Mouse (Mus musculus): ENCODE measurements around the gene Nxpe4. TPM values are rescaled to one million over a fixed set of nuclear protein-coding genes. Genes with fewer than 3 reads are reported as not detected.

Nxpe4 gene
- polyA plus RNA-seq, 1 experiment from 2014 or later, result 7.4 TPM

GRCm38 (mm10) chr9:48182718-48183414, 21.0 kb downstream of the Nxpe4 start:
- Histone ChIP-seq H3K4me1 (replicated peaks; ENCODE audit: control insufficient read depth, insufficient read depth, low read length) (peaks cover 4% of the 10 kb centered on the region; the same call in 1 of the 2 replicates), H3K36me3 (ENCODE audit: control insufficient read depth, insufficient read depth) (no peaks in the 10 kb centered on the region), H3K27ac (ENCODE audit: low read length) (no peak overlapping the region), H3K9me3 (ENCODE audit: control insufficient read depth, low read length) (no peaks in the 10 kb centered on the region), H3K27me3 (replicated peaks; ENCODE audit: control insufficient read depth, insufficient read depth, low read length) (no peaks in the 10 kb centered on the region), H3K4me2 (ENCODE audit: low read length) (no peak overlapping the region), H3K9ac (replicated peaks; ENCODE audit: low read depth, low read length) (no peak overlapping the region), H3K4me3 (replicated peaks; ENCODE audit: low read length) (no peak overlapping the region)
- no peak for ATAC-seq
- WGBS, result 7% methylated on average over 7 of the region's 7 CpGs

GRCm38 (mm10) chr9:48184319-48184718, 22.5 kb downstream of the Nxpe4 start:
- H3K27ac ChIP-seq (ENCODE audit: low read length), result no peak overlapping the region
- 68% methylated on average over 7 of the region's 7 CpGs for WGBS

GRCm38 (mm10) chr9:48188854-48189253, 27.0 kb downstream of the Nxpe4 start:
- Histone ChIP-seq H3K36me3 (ENCODE audit: control insufficient read depth, insufficient read depth) (no peaks in the 10 kb centered on the region), H3K4me1 (replicated peaks; ENCODE audit: control insufficient read depth, insufficient read depth, low read length) (peaks cover 2% of the 10 kb centered on the region; the same call in 1 of the 2 replicates), H3K4me3 (replicated peaks; ENCODE audit: low read length) (no peak overlapping the region), H3K27ac (ENCODE audit: low read length) (no peak overlapping the region), H3K4me2 (ENCODE audit: low read length) (no peak overlapping the region), H3K9ac (replicated peaks; ENCODE audit: low read depth, low read length) (no peak overlapping the region), H3K27me3 (replicated peaks; ENCODE audit: control insufficient read depth, insufficient read depth, low read length) (no peaks in the 10 kb centered on the region), H3K9me3 (ENCODE audit: control insufficient read depth, low read length) (no peaks in the 10 kb centered on the region)
- WGBS, result 93% methylated on average over 6 of the region's 6 CpGs
- no peak for ATAC-seq

More at GRCm38 (mm10) chr9:48184319-48184718, 22.5 kb downstream of the Nxpe4 start:
- ATAC-seq, result no peak
- Histone ChIP-seq H3K4me3 (replicated peaks; ENCODE audit: low read length) (no peak overlapping the region), H3K4me2 (ENCODE audit: low read length) (no peak overlapping the region), H3K27me3 (replicated peaks; ENCODE audit: control insufficient read depth, insufficient read depth, low read length) (no peaks in the 10 kb centered on the region), H3K36me3 (ENCODE audit: control insufficient read depth, insufficient read depth) (no peaks in the 10 kb centered on the region), H3K4me1 (replicated peaks; ENCODE audit: control insufficient read depth, insufficient read depth, low read length) (peaks cover 4% of the 10 kb centered on the region; the same call in 1 of the 2 replicates), H3K9me3 (ENCODE audit: control insufficient read depth, low read length) (no peaks in the 10 kb centered on the region), H3K9ac (replicated peaks; ENCODE audit: low read depth, low read length) (no peak overlapping the region)

- H3K27ac ChIP-seq (ENCODE audit: low read length), result peak overlapping the region; percentile 53
- no peak overlapping the region for H3K4me3 ChIP-seq (replicated peaks; ENCODE audit: low read length)
- peaks cover 12% of the 10 kb centered on the region for H3K4me1 ChIP-seq (replicated peaks; ENCODE audit: control insufficient read depth, insufficient read depth, low read length)
- no peak for ATAC-seq
- no peaks in the 10 kb centered on the region for H3K9me3 ChIP-seq (ENCODE audit: control insufficient read depth, low read length)
- H3K36me3 ChIP-seq (ENCODE audit: control insufficient read depth, insufficient read depth), result no peaks in the 10 kb centered on the region
- H3K27me3 ChIP-seq (replicated peaks; ENCODE audit: control insufficient read depth, insufficient read depth, low read length), result no peaks in the 10 kb centered on the region
- H3K9ac ChIP-seq (replicated peaks; ENCODE audit: low read depth, low read length), result no peak overlapping the region
- WGBS, result 6% methylated on average over 12 of the region's 12 CpGs
- no peak overlapping the region for H3K4me2 ChIP-seq (ENCODE audit: low read length)
These were observed 35.6 kb downstream of the Nxpe4 start for GRCm38 (mm10) chr9:48197458-48197884.

- WGBS, result 94% methylated on average over 6 of the region's 6 CpGs
- H3K4me3 ChIP-seq (replicated peaks; ENCODE audit: low read length), result no peak overlapping the region
- ATAC-seq, result no peak
These were observed 49.1 kb downstream of the Nxpe4 start for GRCm38 (mm10) chr9:48210970-48211369.

GRCm38 (mm10) chr9:48211912-48212311, 50.1 kb downstream of the Nxpe4 start:
- Histone ChIP-seq H3K27me3 (replicated peaks; ENCODE audit: control insufficient read depth, insufficient read depth, low read length) (no peaks in the 10 kb centered on the region), H3K4me3 (replicated peaks; ENCODE audit: low read length) (no peak overlapping the region), H3K4me1 (replicated peaks; ENCODE audit: control insufficient read depth, insufficient read depth, low read length) (peaks cover 25% of the 10 kb centered on the region), H3K9ac (replicated peaks; ENCODE audit: low read depth, low read length) (no peak overlapping the region), H3K36me3 (ENCODE audit: control insufficient read depth, insufficient read depth) (no peaks in the 10 kb centered on the region), H3K27ac (ENCODE audit: low read length) (no peak overlapping the region), H3K9me3 (ENCODE audit: control insufficient read depth, low read length) (no peaks in the 10 kb centered on the region), H3K4me2 (ENCODE audit: low read length) (no peak overlapping the region)
- 93% methylated on average over 5 of the region's 5 CpGs for WGBS
- no peak for ATAC-seq

More at GRCm38 (mm10) chr9:48210970-48211369, 49.1 kb downstream of the Nxpe4 start:
- no peak overlapping the region for H3K9ac ChIP-seq (replicated peaks; ENCODE audit: low read depth, low read length)
- H3K4me2 ChIP-seq (ENCODE audit: low read length), result no peak overlapping the region
- H3K9me3 ChIP-seq (ENCODE audit: control insufficient read depth, low read length), result no peaks in the 10 kb centered on the region
- H3K36me3 ChIP-seq (ENCODE audit: control insufficient read depth, insufficient read depth), result no peaks in the 10 kb centered on the region
- peaks cover 17% of the 10 kb centered on the region for H3K4me1 ChIP-seq (replicated peaks; ENCODE audit: control insufficient read depth, insufficient read depth, low read length)
- no peak overlapping the region for H3K27ac ChIP-seq (ENCODE audit: low read length)
- no peaks in the 10 kb centered on the region for H3K27me3 ChIP-seq (replicated peaks; ENCODE audit: control insufficient read depth, insufficient read depth, low read length)

GRCm38 (mm10) chr9:48214751-48215150, 52.9 kb downstream of the Nxpe4 start:
- peak overlapping the region; percentile 68 for H3K27ac ChIP-seq (ENCODE audit: low read length)
- no peaks in the 10 kb centered on the region for H3K9me3 ChIP-seq (ENCODE audit: control insufficient read depth, low read length)
- H3K4me2 ChIP-seq (ENCODE audit: low read length), result 0 out of 2 replicates have a peak overlapping the region, but pooled peaks have one; percentile 6
- H3K36me3 ChIP-seq (ENCODE audit: control insufficient read depth, insufficient read depth), result no peaks in the 10 kb centered on the region
- peak; percentile 37 for ATAC-seq
- no peak overlapping the region for H3K4me3 ChIP-seq (replicated peaks; ENCODE audit: low read length)
- H3K27me3 ChIP-seq (replicated peaks; ENCODE audit: control insufficient read depth, insufficient read depth, low read length), result no peaks in the 10 kb centered on the region
- H3K4me1 ChIP-seq (replicated peaks; ENCODE audit: control insufficient read depth, insufficient read depth, low read length), result peaks cover 26% of the 10 kb centered on the region
- WGBS, result 58% methylated on average over 9 of the region's 9 CpGs
- no peak overlapping the region for H3K9ac ChIP-seq (replicated peaks; ENCODE audit: low read depth, low read length)

- peak; percentile 70 for ATAC-seq
- Histone ChIP-seq H3K9me3 (ENCODE audit: control insufficient read depth, low read length) (no peaks in the 10 kb centered on the region), H3K4me3 (replicated peaks; ENCODE audit: low read length) (no peak overlapping the region), H3K4me1 (replicated peaks; ENCODE audit: control insufficient read depth, insufficient read depth, low read length) (peaks cover 29% of the 10 kb centered on the region), H3K36me3 (ENCODE audit: control insufficient read depth, insufficient read depth) (no peaks in the 10 kb centered on the region), H3K9ac (replicated peaks; ENCODE audit: low read depth, low read length) (no peak overlapping the region), H3K4me2 (ENCODE audit: low read length) (no peak overlapping the region), H3K27me3 (replicated peaks; ENCODE audit: control insufficient read depth, insufficient read depth, low read length) (no peaks in the 10 kb centered on the region), H3K27ac (ENCODE audit: low read length) (peak overlapping the region; percentile 68)
- WGBS, result 63% methylated on average over 13 of the region's 13 CpGs
These were observed 54.5 kb downstream of the Nxpe4 start for GRCm38 (mm10) chr9:48216091-48217001.

- H3K9me3 ChIP-seq (ENCODE audit: control insufficient read depth, low read length), result no peaks in the 10 kb centered on the region
- 81% methylated on average over 3 of the region's 3 CpGs for WGBS
- H3K9ac ChIP-seq (replicated peaks; ENCODE audit: low read depth, low read length), result no peak overlapping the region
- no peaks in the 10 kb centered on the region for H3K4me1 ChIP-seq (replicated peaks; ENCODE audit: control insufficient read depth, insufficient read depth, low read length)
- ATAC-seq, result no peak
- no peak overlapping the region for H3K27ac ChIP-seq (ENCODE audit: low read length)
- H3K4me2 ChIP-seq (ENCODE audit: low read length), result no peak overlapping the region
- no peaks in the 10 kb centered on the region for H3K36me3 ChIP-seq (ENCODE audit: control insufficient read depth, insufficient read depth)
- no peak overlapping the region for H3K4me3 ChIP-seq (replicated peaks; ENCODE audit: low read length)
- no peaks in the 10 kb centered on the region for H3K27me3 ChIP-seq (replicated peaks; ENCODE audit: control insufficient read depth, insufficient read depth, low read length)
These were observed 68.9 kb downstream of the Nxpe4 start for GRCm38 (mm10) chr9:48230706-48231105.
